Mouse (Mus musculus): ENCODE data around the gene Ubr7. TPM values are rescaled to one million over a fixed set of nuclear protein-coding genes. Genes with fewer than 3 reads are reported as not detected.

The Ubr7 gene
- 22.6 TPM for polyA plus RNA-seq (2017; shearing (Covaris generic))

GRCm38 (mm10) chr12:102757689-102758402, at the start of gene Ubr7, which contains the start of the genes Gm28051 and Gon7:
Ubr7 (plus strand) TSS chr12:102757967.
Gm28051 (minus strand) TSS chr12:102757765.
Gon7 (minus strand) TSS chr12:102757803.

GRCm38 (mm10) chr12:102743589-102744574, 13.9 kb upstream of the Ubr7 start, which contains the start of the genes Moap1 and Tmem251:
Moap1 (minus strand) TSS chr12:102743661.
Tmem251 (plus strand) TSS chr12:102743762.

GRCm38 (mm10) chr12:102758403-102758756, 613 bp downstream of the Ubr7 start, which contains the start of gene Gm20604:
Gm20604 (minus strand) TSS chr12:102758672.

Other genes with a start within 250 kb of the Ubr7 start
- 0.20 TPM for gene Chga, start 203.0 kb upstream of the Ubr7 start, polyA plus RNA-seq (2017; shearing (Covaris generic))
- gene Itpk1, start 53.0 kb upstream of the Ubr7 start, polyA plus RNA-seq (2017; shearing (Covaris generic)) = 52.2 TPM
- gene Moap1, start 14.3 kb upstream of the Ubr7 start, polyA plus RNA-seq (2017; shearing (Covaris generic)) = 8.1 TPM
- 19.1 TPM for gene Tmem251, start 14.2 kb upstream of the Ubr7 start, polyA plus RNA-seq (2017; shearing (Covaris generic))
- not detected for gene Gm28051, start 202 bp upstream of the Ubr7 start, polyA plus RNA-seq (2017; shearing (Covaris generic))
- 15.5 TPM for gene Gon7, start 164 bp upstream of the Ubr7 start, polyA plus RNA-seq (2017; shearing (Covaris generic))
- 5.3 TPM for gene Gm20604, start 705 bp downstream of the Ubr7 start, polyA plus RNA-seq (2017; shearing (Covaris generic))
- 31.5 TPM for gene Btbd7, start 120.5 kb downstream of the Ubr7 start, polyA plus RNA-seq (2017; shearing (Covaris generic))
- gene Cox8c, start 141.3 kb downstream of the Ubr7 start, polyA plus RNA-seq (2017; shearing (Covaris generic)) = not detected
- 0.45 TPM for gene Unc79, start 190.9 kb downstream of the Ubr7 start, polyA plus RNA-seq (2017; shearing (Covaris generic))